Mouse (Mus musculus): Measurements from ENCODE around the gene Rab6b. TPM values are rescaled to one million over a fixed set of nuclear protein-coding genes. Genes with fewer than 3 reads are reported as not detected.
A peak's percentile ranks its signal among the peaks of the same experiment; 100 is the strongest.

Rab6b gene
- total and polyA plus RNA-seq, 2 experiments from 2014 or later: 133 to 145 TPM

- no peaks in the 10 kb centered on the region for H3K27me3 ChIP-seq (ENCODE audit: insufficient read depth, low read length)
- H3K9ac ChIP-seq: no peak overlapping the region
- TF ChIP-seq CTCF (IDR thresholded peaks at IDR 0.05; ENCODE audit: low read depth): no peak
- H3K4me2 ChIP-seq (ENCODE audit: low read depth): no peak overlapping the region
- no peaks in the 10 kb centered on the region for H3K4me1 ChIP-seq (ENCODE audit: insufficient read depth)
- no peak overlapping the region for H3K27ac ChIP-seq (ENCODE audit: low read depth, low read length)
- ATAC-seq: no peak
- H3K36me3 ChIP-seq (ENCODE audit: insufficient read depth): peaks cover 56% of the 10 kb centered on the region
- no peak overlapping the region for H3K4me3 ChIP-seq (ENCODE audit: low read depth, low read length)
- H3K9me3 ChIP-seq (ENCODE audit: low read length): no peaks in the 10 kb centered on the region
- DNase-seq: no peak
- 86% methylated on average over 4 of the region's 4 CpGs for WGBS
Measured at GRCm38 (mm10) chr9:103188416-103188815, 76.8 kb downstream of the Rab6b start.

- TF ChIP-seq CTCF (IDR thresholded peaks at IDR 0.05; ENCODE audit: low read depth): no peak
- ATAC-seq: peak; percentile 100
- Histone ChIP-seq H3K4me2 (ENCODE audit: low read depth) (peak within 1 kb of the TSS; percentile 48), H3K9me3 (ENCODE audit: low read length) (no peaks in the 10 kb centered on the region), H3K27me3 (ENCODE audit: insufficient read depth, low read length) (no peaks in the 10 kb centered on the region), H3K4me1 (ENCODE audit: insufficient read depth) (peaks cover 5% of the 10 kb centered on the region; the same call in 1 of the 2 replicates), H3K36me3 (ENCODE audit: insufficient read depth) (peaks cover 17% of the 10 kb centered on the region), H3K9ac (peak within 1 kb of the TSS; percentile 51), H3K4me3 (ENCODE audit: low read depth, low read length) (peak within 1 kb of the TSS; percentile 60), H3K27ac (ENCODE audit: low read depth, low read length) (peak within 1 kb of the TSS; percentile 31; the same call in 1 of the 2 replicates)
- DNase-seq: peak; percentile 94
- under 1% methylated on average over 45 of the region's 45 CpGs for WGBS
Measured at GRCm38 (mm10) chr9:103201561-103202260, 90.1 kb downstream of the Rab6b start, which contains the start of gene Srprb. Gene Srprb (minus strand): TSS chr9:103202137.

GRCm38 (mm10) chr9:103205786-103206185 lies 94.2 kb downstream of the Rab6b start:
- no peak overlapping the region for H3K4me3 ChIP-seq (ENCODE audit: low read depth, low read length)
- no peaks in the 10 kb centered on the region for H3K36me3 ChIP-seq (ENCODE audit: insufficient read depth)
- no peaks in the 10 kb centered on the region for H3K27me3 ChIP-seq (ENCODE audit: insufficient read depth, low read length)
- no peak for TF ChIP-seq CTCF (IDR thresholded peaks at IDR 0.05; ENCODE audit: low read depth)
- H3K4me1 ChIP-seq (ENCODE audit: insufficient read depth): peaks cover 5% of the 10 kb centered on the region; the same call in 1 of the 2 replicates
- ATAC-seq: no peak
- no peak for DNase-seq
- H3K27ac ChIP-seq (ENCODE audit: low read depth, low read length): no peak overlapping the region
- no peak overlapping the region for H3K4me2 ChIP-seq (ENCODE audit: low read depth)
- H3K9me3 ChIP-seq (ENCODE audit: low read length): no peaks in the 10 kb centered on the region
- 92% methylated on average over 5 of the region's 5 CpGs for whole genome bisulfite sequencing
- H3K9ac ChIP-seq: no peak overlapping the region

GRCm38 (mm10) chr9:103207846-103208245 lies 96.3 kb downstream of the Rab6b start:
- Histone ChIP-seq H3K4me3 (ENCODE audit: low read depth, low read length) (peak overlapping the region; percentile 16; the same call in 1 of the 2 replicates), H3K9ac (no peak overlapping the region), H3K27ac (ENCODE audit: low read depth, low read length) (no peak overlapping the region), H3K27me3 (ENCODE audit: insufficient read depth, low read length) (no peaks in the 10 kb centered on the region), H3K4me1 (ENCODE audit: insufficient read depth) (no peaks in the 10 kb centered on the region), H3K4me2 (ENCODE audit: low read depth) (peak overlapping the region; percentile 37), H3K9me3 (ENCODE audit: low read length) (no peaks in the 10 kb centered on the region), H3K36me3 (ENCODE audit: insufficient read depth) (no peaks in the 10 kb centered on the region)
- DNase-seq (peak; percentile 81), ATAC-seq (peak; percentile 87)
- TF ChIP-seq CTCF (IDR thresholded peaks at IDR 0.05; ENCODE audit: low read depth): peak; percentile 85
- WGBS: 7% methylated on average over 16 of the region's 16 CpGs

GRCm38 (mm10) chr9:103208802-103209423 lies 97.3 kb downstream of the Rab6b start:
- Histone ChIP-seq H3K4me2 (ENCODE audit: low read depth) (no peak overlapping the region), H3K36me3 (ENCODE audit: insufficient read depth) (no peaks in the 10 kb centered on the region), H3K4me3 (ENCODE audit: low read depth, low read length) (no peak overlapping the region), H3K4me1 (ENCODE audit: insufficient read depth) (no peaks in the 10 kb centered on the region), H3K9me3 (ENCODE audit: low read length) (no peaks in the 10 kb centered on the region), H3K9ac (no peak overlapping the region), H3K27me3 (ENCODE audit: insufficient read depth, low read length) (no peaks in the 10 kb centered on the region), H3K27ac (ENCODE audit: low read depth, low read length) (no peak overlapping the region)
- TF ChIP-seq CTCF (IDR thresholded peaks at IDR 0.05; ENCODE audit: low read depth): no peak
- WGBS: 41% methylated on average over 6 of the region's 6 CpGs
- ATAC-seq: no peak
- no peak for DNase-seq

GRCm38 (mm10) chr9:103212654-103213420 lies 101.2 kb downstream of the Rab6b start:
- Histone ChIP-seq H3K9me3 (ENCODE audit: low read length) (no peaks in the 10 kb centered on the region), H3K9ac (no peak overlapping the region), H3K4me1 (ENCODE audit: insufficient read depth) (no peaks in the 10 kb centered on the region), H3K4me2 (ENCODE audit: low read depth) (no peak overlapping the region), H3K4me3 (ENCODE audit: low read depth, low read length) (no peak overlapping the region), H3K27ac (ENCODE audit: low read depth, low read length) (no peak overlapping the region), H3K36me3 (ENCODE audit: insufficient read depth) (no peaks in the 10 kb centered on the region), H3K27me3 (ENCODE audit: insufficient read depth, low read length) (no peaks in the 10 kb centered on the region)
- WGBS: 73% methylated on average over 28 of the region's 28 CpGs
- TF ChIP-seq CTCF (IDR thresholded peaks at IDR 0.05; ENCODE audit: low read depth): no peak
- ATAC-seq (no peak), DNase-seq (peak; percentile 65)
